Mouse (Mus musculus) heart, embryonic 13.5 days (tissue): ENCODE measurements around the gene Gm10447. TPM values are rescaled to one million over a fixed set of nuclear protein-coding genes. Genes with fewer than 3 reads are reported as not detected.

Experiments used
- ATAC-seq: fragments of 200-750 bp; cut with Nextera tagmentation; 2 replicates; pipeline ENCODE4 v1.8.0; 2017; ENCODE audit warnings: moderate TSS enrichment; ENCODE audit not compliant: insufficient number of reproducible peaks, low FRiP score, low TSS enrichment; ENCODE audit errors: extremely low read depth
- H3K27ac ChIP-seq: fragments of 300-500 bp; sonication (generic); replicated peaks from 2 replicates; pipeline ENCODE4 v1.5.1; 2015; ENCODE audit warnings: moderate library complexity, mild to moderate bottlenecking, inconsistent platforms
- H3K27me3 ChIP-seq: fragments of 300-500 bp; sonication (generic); replicated peaks from 2 replicates; pipeline ENCODE4 v1.6.1; 2015; ENCODE audit warnings: mild to moderate bottlenecking, inconsistent platforms
- H3K36me3 ChIP-seq: fragments of 300-500 bp; sonication (generic); 2 replicates; pipeline ENCODE4 v1.6.1; 2015; ENCODE audit warnings: mild to moderate bottlenecking, inconsistent platforms
- H3K4me1 ChIP-seq: fragments of 300-500 bp; sonication (generic); 2 replicates; pipeline ENCODE4 v1.6.1; 2015; ENCODE audit warnings: inconsistent platforms
- H3K4me2 ChIP-seq: fragments of 300-500 bp; sonication (generic); 2 replicates; pipeline ENCODE4 v1.6.1; 2015; ENCODE audit warnings: inconsistent platforms, mild to moderate bottlenecking, moderate library complexity
- H3K4me3 ChIP-seq: fragments of 300-500 bp; sonication (generic); 2 replicates; pipeline ENCODE4 v1.5.1; 2015; ENCODE audit warnings: moderate library complexity, mild to moderate bottlenecking, inconsistent platforms
- H3K9ac ChIP-seq: fragments of 300-500 bp; sonication (generic); 2 replicates; pipeline ENCODE4 v1.6.1; 2015; ENCODE audit warnings: inconsistent platforms, mild to moderate bottlenecking, moderate library complexity
- H3K9me3 ChIP-seq: fragments of 300-500 bp; sonication (generic); 2 replicates; pipeline ENCODE4 v1.6.1; 2016; ENCODE audit warnings: inconsistent platforms
- WGBS: fragments of 180-500 bp; shearing (Covaris S2); methylation state at CpG from one replicate; pipeline ENCODE4 v1.1.7; 2015; ENCODE audit warnings: mixed read lengths; 5-methylcytosine and 5-hydroxymethylcytosine counted together
- polyA plus RNA-seq: library from polyadenylated mRNA; unstranded; fragments of >200 nt; fragmentation: Nextera tagmentation; extraction: Ambion mirVana; gene quantifications from 2 replicates; pipeline ENCODE4 v1.2.1, GENCODE M21; 2015

Gene Gm10447
- 0.09 and 0.14 TPM in 2 replicates for polyA plus RNA-seq

- 0 out of 2 replicates have a peak, but pooled peaks have one; percentile 39 for ATAC-seq
- Histone ChIP-seq H3K9ac (peak within 1 kb of the TSS; percentile 84), H3K9me3 (no peaks in the 10 kb centered on the region), H3K27me3 (peaks cover 29% of the 10 kb centered on the region), H3K4me3 (peak within 1 kb of the TSS; percentile 66), H3K27ac (peak within 1 kb of the TSS; percentile 40), H3K36me3 (no peaks in the 10 kb centered on the region), H3K4me1 (peaks cover 9% of the 10 kb centered on the region; the same call in 1 of the 2 replicates), H3K4me2 (peak within 1 kb of the TSS; percentile 90)
- 3% methylated on average over 42 of the region's 42 CpGs for WGBS
These were observed at the start of gene Gm10447, which contains the start of gene Shroom1 for GRCm38 (mm10) chr11:53456474-53457371. Gm10447 (minus strand) TSS chr11:53457110. Shroom1 (plus strand) TSS chr11:53457205.

GRCm38 (mm10) chr11:53505026-53505663 is 48.2 kb upstream of the Gm10447 start:
- no peak overlapping the region for H3K9ac ChIP-seq
- ATAC-seq, result no peak
- no peak overlapping the region for H3K4me3 ChIP-seq
- H3K4me2 ChIP-seq, result no peak overlapping the region
- 74% methylated on average over 5 of the region's 5 CpGs for WGBS
- H3K27ac ChIP-seq, result no peak overlapping the region
- H3K36me3 ChIP-seq, result no peaks in the 10 kb centered on the region
- peaks cover 12% of the 10 kb centered on the region for H3K4me1 ChIP-seq
- no peaks in the 10 kb centered on the region for H3K9me3 ChIP-seq
- 0 out of 2 replicates have a peak, but pooled peaks cover 6% of the 10 kb centered on the region for H3K27me3 ChIP-seq

GRCm38 (mm10) chr11:53504376-53504775 is 47.5 kb upstream of the Gm10447 start:
- no peaks in the 10 kb centered on the region for H3K9me3 ChIP-seq
- H3K4me1 ChIP-seq, result peaks cover 10% of the 10 kb centered on the region
- no peak overlapping the region for H3K9ac ChIP-seq
- 0 out of 2 replicates have a peak, but pooled peaks cover 6% of the 10 kb centered on the region for H3K27me3 ChIP-seq
- no peak overlapping the region for H3K27ac ChIP-seq
- no peak overlapping the region for H3K4me2 ChIP-seq
- H3K4me3 ChIP-seq, result no peak overlapping the region
- no peaks in the 10 kb centered on the region for H3K36me3 ChIP-seq
- ATAC-seq, result no peak
- WGBS, result 84% methylated on average over 8 of the region's 8 CpGs

- Histone ChIP-seq H3K9me3 (no peaks in the 10 kb centered on the region), H3K4me2 (no peak overlapping the region), H3K4me1 (peaks cover 10% of the 10 kb centered on the region), H3K36me3 (no peaks in the 10 kb centered on the region), H3K4me3 (no peak overlapping the region), H3K9ac (no peak overlapping the region), H3K27me3 (0 out of 2 replicates have a peak, but pooled peaks cover 6% of the 10 kb centered on the region), H3K27ac (no peak overlapping the region)
- 63% methylated on average over 5 of the region's 5 CpGs for WGBS
- ATAC-seq, result no peak
These were observed 46.8 kb upstream of the Gm10447 start for GRCm38 (mm10) chr11:53503738-53504137.

- H3K27me3 ChIP-seq, result 0 out of 2 replicates have a peak, but pooled peaks cover 6% of the 10 kb centered on the region
- H3K4me2 ChIP-seq, result no peak overlapping the region
- H3K4me3 ChIP-seq, result no peak overlapping the region
- H3K9ac ChIP-seq, result no peak overlapping the region
- H3K9me3 ChIP-seq, result no peaks in the 10 kb centered on the region
- peaks cover 10% of the 10 kb centered on the region for H3K4me1 ChIP-seq
- H3K27ac ChIP-seq, result no peak overlapping the region
- H3K36me3 ChIP-seq, result no peaks in the 10 kb centered on the region
- no peak for ATAC-seq
- WGBS, result 72% methylated on average over 8 of the region's 8 CpGs
These were observed 45.3 kb upstream of the Gm10447 start for GRCm38 (mm10) chr11:53502039-53502765.

- Histone ChIP-seq H3K36me3 (no peaks in the 10 kb centered on the region), H3K9ac (peak overlapping the region; percentile 53; the same call in 1 of the 2 replicates), H3K27ac (no peak overlapping the region), H3K4me2 (peak overlapping the region; percentile 54), H3K4me1 (peaks cover 10% of the 10 kb centered on the region), H3K9me3 (no peaks in the 10 kb centered on the region), H3K27me3 (0 out of 2 replicates have a peak, but pooled peaks cover 6% of the 10 kb centered on the region), H3K4me3 (peak overlapping the region; percentile 26)
- WGBS, result 9% methylated on average over 11 of the region's 11 CpGs
- ATAC-seq, result no peak
These were observed 43.7 kb upstream of the Gm10447 start for GRCm38 (mm10) chr11:53500569-53500968.

GRCm38 (mm10) chr11:53496946-53497345 is 40.0 kb upstream of the Gm10447 start:
- Histone ChIP-seq H3K27me3 (0 out of 2 replicates have a peak, but pooled peaks cover 6% of the 10 kb centered on the region), H3K9ac (no peak overlapping the region), H3K9me3 (no peaks in the 10 kb centered on the region), H3K27ac (no peak overlapping the region), H3K4me3 (no peak overlapping the region), H3K4me1 (peaks cover 24% of the 10 kb centered on the region), H3K4me2 (no peak overlapping the region), H3K36me3 (no peaks in the 10 kb centered on the region)
- ATAC-seq, result no peak
- WGBS, result 75% methylated on average over 6 of the region's 6 CpGs

- H3K4me3 ChIP-seq, result no peak overlapping the region
- no peak overlapping the region for H3K4me2 ChIP-seq
These were observed 38.5 kb upstream of the Gm10447 start for GRCm38 (mm10) chr11:53495417-53495816.

GRCm38 (mm10) chr11:53493243-53493955 is 36.5 kb upstream of the Gm10447 start:
- Histone ChIP-seq H3K4me2 (no peak overlapping the region), H3K4me3 (no peak overlapping the region), H3K4me1 (peaks cover 19% of the 10 kb centered on the region), H3K27me3 (no peaks in the 10 kb centered on the region; the same call in 1 of the 2 replicates), H3K9ac (no peak overlapping the region), H3K9me3 (0 out of 2 replicates have a peak, but pooled peaks cover 3% of the 10 kb centered on the region), H3K27ac (no peak overlapping the region), H3K36me3 (no peaks in the 10 kb centered on the region)
- WGBS, result 33% methylated on average over 3 of the region's 3 CpGs
- no peak for ATAC-seq

More at GRCm38 (mm10) chr11:53495417-53495816, 38.5 kb upstream of the Gm10447 start:
- Histone ChIP-seq H3K27ac (no peak overlapping the region), H3K4me1 (peaks cover 21% of the 10 kb centered on the region), H3K9me3 (no peaks in the 10 kb centered on the region), H3K27me3 (no peaks in the 10 kb centered on the region), H3K9ac (no peak overlapping the region), H3K36me3 (no peaks in the 10 kb centered on the region)
- 61% methylated on average over 6 of the region's 6 CpGs for WGBS
- ATAC-seq, result no peak

- 21% methylated on average over 8 of the region's 8 CpGs for WGBS
- Histone ChIP-seq H3K27ac (0 out of 2 replicates have a peak overlapping the region, but pooled peaks have one; percentile 8), H3K9me3 (0 out of 2 replicates have a peak, but pooled peaks cover 3% of the 10 kb centered on the region), H3K9ac (no peak overlapping the region), H3K36me3 (no peaks in the 10 kb centered on the region), H3K4me1 (peaks cover 26% of the 10 kb centered on the region), H3K27me3 (peaks cover 14% of the 10 kb centered on the region), H3K4me2 (no peak overlapping the region), H3K4me3 (no peak overlapping the region)
- ATAC-seq, result no peak
These were observed 35.1 kb upstream of the Gm10447 start for GRCm38 (mm10) chr11:53491954-53492401.
